Mouse (Mus musculus): ENCODE results near the gene Tmem255a.
A peak's percentile ranks its signal among the peaks of the same experiment; 100 is the strongest.

Tmem255a gene

GRCm38 (mm10) chrX:38251851-38252571 lies at the start of gene Tmem255a:
Gene Tmem255a, minus strand, starts transcription at chrX:38252439.
- peak; percentile 40 for DNase-seq (ENCODE audit: low spot score)

DNA sequence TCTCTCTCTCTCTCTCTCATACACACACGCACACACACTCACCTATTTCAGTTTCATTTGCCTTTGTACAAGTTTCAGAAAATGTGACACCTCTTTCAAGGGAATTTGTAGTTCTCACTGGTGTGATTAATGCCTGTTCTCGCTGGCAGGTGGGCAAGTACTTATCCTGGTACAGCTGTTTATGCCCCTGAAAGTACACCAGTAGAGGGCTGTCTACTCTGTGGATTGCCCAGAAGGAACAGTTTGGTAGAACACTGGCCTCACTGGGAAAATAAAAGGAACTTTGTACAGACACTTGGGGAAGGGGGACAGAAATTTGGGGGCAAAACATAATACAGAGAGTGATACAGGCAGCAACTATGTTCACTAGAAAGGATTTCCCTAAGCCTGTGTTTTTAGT lies 7.4 kb upstream of the Tmem255a start:
- DNase-seq (ENCODE audit: low spot score) = no peak

DNA sequence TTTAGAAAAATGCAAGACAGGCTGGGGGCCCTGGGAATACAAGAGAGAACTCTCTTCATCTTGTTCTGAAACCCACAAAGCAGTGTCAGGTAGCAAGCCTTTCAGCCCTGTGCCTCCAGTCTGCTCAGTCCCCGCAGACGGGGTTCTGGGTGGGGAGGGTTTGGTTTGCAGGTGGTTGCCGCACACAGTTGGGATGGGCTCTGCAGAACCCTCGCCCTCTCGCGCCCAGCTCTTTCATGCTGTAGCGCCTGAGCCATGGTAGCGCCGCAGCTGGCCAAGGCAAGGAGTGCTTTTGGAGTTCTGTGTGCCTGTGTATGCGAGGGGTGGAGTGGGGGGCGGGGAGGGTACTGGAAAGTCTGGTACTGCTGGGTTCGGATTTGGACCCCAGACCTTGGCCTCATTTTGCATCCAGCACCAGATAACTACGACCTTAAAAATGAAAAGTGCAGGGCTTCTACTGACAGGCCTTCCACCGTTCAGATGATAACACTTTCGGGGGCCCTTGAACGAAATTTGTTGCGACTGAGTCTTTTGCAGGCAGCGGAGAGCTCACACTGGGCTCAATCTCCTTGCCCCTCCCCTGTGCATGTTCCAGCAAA lies 1.8 kb downstream of the Tmem255a start:
- peak; percentile 60 for DNase-seq (ENCODE audit: low spot score)

- peak; percentile 67 for DNase-seq (ENCODE audit: low spot score)
These were observed 2.4 kb downstream of the Tmem255a start for GRCm38 (mm10) chrX:38249640-38250351.

DNA sequence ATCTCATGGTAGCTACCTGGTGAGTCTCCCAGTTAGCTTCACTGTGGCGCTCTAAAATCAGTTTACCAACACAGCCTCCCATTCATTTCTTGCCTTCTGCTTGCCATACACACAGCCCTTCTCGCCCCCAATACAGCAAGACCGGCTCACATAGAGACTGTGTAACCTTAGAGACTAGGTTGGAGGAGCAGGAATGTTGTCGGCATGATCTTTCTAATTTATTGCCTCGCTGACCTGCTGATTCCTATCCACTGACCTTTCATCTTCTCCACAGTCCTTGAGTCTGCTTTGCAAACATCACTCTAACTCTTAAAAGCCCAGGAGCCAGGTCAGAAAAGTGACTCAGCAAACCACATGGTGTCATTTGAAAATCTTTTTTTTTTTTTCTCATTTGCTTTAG lies 4.6 kb downstream of the Tmem255a start:
- DNase-seq (ENCODE audit: low spot score) = peak; percentile 35

GRCm38 (mm10) chrX:38247108-38247507 lies 5.1 kb downstream of the Tmem255a start:
- DNase-seq (ENCODE audit: low spot score) = peak; percentile 25

DNA sequence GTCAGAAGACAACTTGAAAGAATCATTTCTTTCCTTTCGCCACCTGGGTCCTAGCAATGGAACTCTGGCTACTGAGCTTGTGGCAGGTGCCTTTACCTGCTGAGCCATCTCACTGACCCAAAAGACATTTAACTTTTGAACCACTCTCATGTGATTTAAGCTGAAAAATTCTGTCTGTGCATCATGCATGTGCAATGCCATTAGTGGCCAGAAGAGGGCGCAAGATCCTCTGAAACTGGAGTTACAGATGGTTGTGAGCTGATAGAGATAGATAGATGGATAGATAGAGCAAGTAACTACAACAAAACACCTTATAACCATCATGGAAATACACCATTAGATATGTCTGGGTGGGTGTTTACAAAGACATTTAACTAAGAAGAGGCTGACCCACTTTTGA lies 14.5 kb downstream of the Tmem255a start:
- DNase-seq (ENCODE audit: low spot score) = peak; percentile 47

DNA sequence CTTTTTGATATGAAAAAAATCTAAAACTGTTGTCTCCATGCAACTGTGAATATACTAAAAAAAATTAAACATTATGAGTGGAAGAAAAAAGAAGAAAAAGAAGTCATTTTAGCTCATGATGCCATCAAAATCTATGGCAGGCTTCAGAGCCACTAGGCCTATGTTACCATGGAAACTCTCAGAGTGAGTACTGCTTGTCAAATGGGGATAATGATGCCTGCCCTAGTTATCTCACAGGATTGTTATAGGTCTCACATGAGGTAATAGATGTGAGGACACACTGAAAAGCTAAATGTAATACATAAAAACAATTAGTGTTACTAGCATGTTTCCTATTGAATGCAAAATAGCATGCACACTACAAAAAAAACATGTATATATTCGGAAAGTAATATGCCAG lies 22.4 kb downstream of the Tmem255a start:
- no peak for DNase-seq (ENCODE audit: low spot score)

- DNase-seq (ENCODE audit: low spot score) = no peak
These were observed 29.5 kb downstream of the Tmem255a start for GRCm38 (mm10) chrX:38222757-38223156.

DNA sequence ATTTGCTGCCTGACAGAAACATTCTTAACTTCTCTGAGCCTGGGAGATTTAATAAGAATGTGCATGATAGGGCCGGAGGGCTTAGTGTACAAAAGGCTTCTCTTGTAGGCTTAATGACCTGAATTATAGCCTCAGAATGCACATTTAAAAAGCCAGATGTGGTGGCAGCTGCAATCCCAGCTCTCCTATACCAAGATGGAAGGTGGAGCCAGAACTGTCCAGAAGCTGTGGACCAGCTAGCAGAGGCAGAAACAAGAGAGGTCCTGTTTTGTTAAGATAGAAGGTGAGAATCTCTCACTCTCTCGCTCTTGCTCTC lies 34.6 kb downstream of the Tmem255a start:
- DNase-seq (ENCODE audit: low spot score) = no peak

- DNase-seq (ENCODE audit: low spot score) = no peak
These were observed 35.1 kb downstream of the Tmem255a start for GRCm38 (mm10) chrX:38216986-38217675.

GRCm38 (mm10) chrX:38207392-38207791 lies 44.8 kb downstream of the Tmem255a start:
- DNase-seq (ENCODE audit: low spot score) = no peak

DNA sequence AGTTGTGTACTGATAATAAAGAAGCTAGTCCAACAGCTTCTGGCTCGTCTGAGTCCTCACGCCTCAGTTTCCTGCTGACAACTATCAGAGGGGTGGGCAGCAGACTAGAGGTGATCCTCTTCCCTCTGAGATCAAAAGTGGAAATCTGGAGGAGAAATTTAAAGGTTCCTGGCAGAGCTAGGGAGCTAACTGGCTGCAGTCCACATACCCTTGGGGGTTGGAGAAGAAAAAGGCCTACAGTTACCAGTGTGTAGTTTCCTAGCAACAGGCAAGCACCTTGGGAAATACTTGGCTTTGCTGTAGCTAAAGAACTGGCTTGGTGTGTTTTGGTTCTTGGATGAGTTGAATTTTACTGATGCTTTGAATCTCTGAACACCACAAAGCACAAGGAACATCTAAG lies 50.4 kb downstream of the Tmem255a start:
- DNase-seq (ENCODE audit: low spot score) = no peak

GRCm38 (mm10) chrX:38190458-38190764 lies 61.8 kb downstream of the Tmem255a start:
- DNase-seq (ENCODE audit: low spot score) = no peak

DNA sequence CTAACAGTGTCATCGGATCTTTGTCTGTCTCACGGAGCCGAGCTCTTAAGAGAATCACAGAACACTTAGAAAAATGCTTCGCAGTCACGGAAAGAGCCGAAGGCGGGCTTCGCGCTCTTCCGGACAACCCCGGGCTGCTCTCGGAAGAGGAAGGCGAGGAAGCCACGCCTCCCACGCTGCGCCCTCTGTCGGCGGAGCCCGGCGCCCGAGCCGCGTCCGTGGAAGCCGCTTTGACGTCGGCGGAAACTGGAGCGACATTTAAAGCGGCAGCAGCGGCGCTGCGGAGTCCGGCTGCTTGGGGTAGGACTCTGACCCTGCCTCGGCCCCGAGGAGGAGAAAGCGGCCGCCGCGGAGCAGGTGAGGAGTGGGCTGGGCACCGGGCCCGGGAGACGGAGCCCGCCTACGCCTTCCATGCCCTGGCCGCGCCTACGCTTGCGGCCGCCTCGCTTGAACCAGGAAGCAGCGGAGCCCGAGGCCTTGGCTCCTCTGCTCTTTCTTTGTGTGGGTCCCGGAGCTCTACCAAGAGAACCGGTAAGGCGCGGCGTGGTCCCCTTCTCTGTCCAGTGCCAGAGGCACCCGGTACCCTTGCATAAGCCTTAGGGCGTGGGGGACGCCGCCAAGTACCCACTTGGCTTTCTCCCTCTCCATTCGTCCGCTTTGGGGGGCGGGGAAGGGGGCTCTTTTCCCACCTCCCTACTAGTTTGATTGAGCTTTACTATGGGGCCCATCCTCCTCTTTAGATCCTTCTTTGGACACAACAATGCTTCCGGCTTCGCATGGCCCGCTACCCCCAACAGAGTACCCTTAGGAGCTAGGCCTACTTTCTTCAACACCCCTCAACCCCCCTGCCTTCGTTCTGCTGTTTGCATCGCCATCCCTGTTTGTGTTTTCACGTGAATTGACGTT lies 62.4 kb downstream of the Tmem255a start, which contains the start of gene Zbtb33:
TSS of gene Zbtb33 (plus strand) at position 242 of the 906 bp plus-strand sequence.
- peak; percentile 88 for DNase-seq (ENCODE audit: low spot score)

DNA sequence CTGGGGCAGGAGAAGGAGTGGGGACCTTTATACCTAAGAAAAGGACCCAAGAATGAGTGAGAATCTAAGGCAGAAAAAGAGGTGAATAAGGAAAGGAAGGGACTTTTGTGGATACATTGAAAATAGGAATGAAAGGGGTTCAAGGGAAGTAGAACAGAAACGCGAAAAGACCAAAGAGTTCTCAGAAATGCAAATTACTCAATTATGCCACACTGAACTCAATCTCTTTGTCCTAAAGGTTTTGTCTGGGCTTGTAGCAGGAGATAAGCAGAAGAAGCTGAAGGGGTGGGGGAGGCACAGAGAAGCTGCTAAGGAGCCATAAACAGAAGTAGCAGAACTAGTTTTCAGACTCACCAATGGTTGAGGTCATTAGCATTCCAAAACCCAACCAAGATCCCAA lies 66.7 kb downstream of the Tmem255a start:
- DNase-seq (ENCODE audit: low spot score) = no peak

DNA sequence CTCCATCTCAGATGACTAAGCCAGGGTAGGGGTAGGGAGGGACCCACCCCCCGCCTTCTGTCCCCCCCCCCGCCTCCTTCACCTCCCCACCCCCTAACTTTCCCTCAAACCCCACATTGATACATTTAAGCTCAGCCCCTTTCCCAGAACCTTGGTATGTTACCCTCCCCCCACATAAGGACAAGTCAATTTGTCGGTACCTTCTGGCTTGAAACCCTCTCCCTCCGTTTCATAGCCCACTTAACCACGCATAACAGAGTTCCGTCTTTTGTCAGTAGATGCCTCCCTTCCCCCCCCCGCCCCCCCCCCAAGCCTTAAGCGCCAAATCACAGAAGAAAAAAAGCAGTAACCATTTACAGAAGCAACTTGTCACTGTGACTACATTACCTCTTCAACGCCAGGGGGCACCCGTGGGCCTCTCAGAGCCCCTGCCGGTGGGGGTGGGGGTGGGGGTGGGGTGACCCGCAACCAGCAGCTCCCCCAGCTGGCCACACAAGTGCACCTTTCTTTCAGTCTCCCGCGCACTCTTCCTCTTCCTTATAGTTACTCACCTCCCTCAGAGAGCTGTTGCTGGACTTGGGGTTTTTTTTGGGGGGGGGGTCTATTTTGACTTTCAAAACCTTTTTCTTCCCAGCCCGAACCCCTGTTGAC lies 70.5 kb downstream of the Tmem255a start:
- peak; percentile 49 for DNase-seq (ENCODE audit: low spot score)

- DNase-seq (ENCODE audit: low spot score) = peak; percentile 29
These were observed 71.3 kb downstream of the Tmem255a start for GRCm38 (mm10) chrX:38180656-38181607.

- peak; percentile 61 for DNase-seq (ENCODE audit: low spot score)
These were observed 72.3 kb downstream of the Tmem255a start for GRCm38 (mm10) chrX:38179891-38180310.

- DNase-seq (ENCODE audit: low spot score) = no peak
These were observed 85.6 kb downstream of the Tmem255a start for GRCm38 (mm10) chrX:38166592-38166991.

Data from embryo, embryonic 10 days (tissue).